Mouse (Mus musculus): ENCODE measurements around the gene Zdbf2. TPM values are rescaled to one million over a fixed set of nuclear protein-coding genes. Genes with fewer than 3 reads are reported as not detected.
A peak's percentile ranks its signal among the peaks of the same experiment; 100 is the strongest.
"Not testable (repeated sequence)": the region's sequence is repeated elsewhere in the genome, so short reads cannot be mapped to it uniquely, and the experiment has no call there.

The Zdbf2 gene
- polyA plus RNA-seq, 1 experiment from 2014 or later = 52.5 TPM

GRCm38 (mm10) chr1:63266716-63267115, 6.3 kb upstream of the Zdbf2 start:
- H3K27me3 ChIP-seq (replicated peaks) = peaks cover 54% of the 10 kb centered on the region
- H3K4me1 ChIP-seq = no peaks in the 10 kb centered on the region
- H3K36me3 ChIP-seq (replicated peaks) = no peaks in the 10 kb centered on the region
- WGBS = 31% methylated on average over 15 of the region's 15 CpGs
- H3K9me3 ChIP-seq = no peaks in the 10 kb centered on the region
- no peak for ATAC-seq (replicated peaks)
- H3K4me2 ChIP-seq = no peak overlapping the region
- no peak overlapping the region for H3K27ac ChIP-seq
- no peak overlapping the region for H3K9ac ChIP-seq
- H3K4me3 ChIP-seq = no peak overlapping the region

- Histone ChIP-seq H3K9me3 (no peaks in the 10 kb centered on the region), H3K4me2 (peak overlapping the region; percentile 56; the same call in 1 of the 2 replicates), H3K4me1 (no peaks in the 10 kb centered on the region), H3K9ac (no peak overlapping the region), H3K27me3 (replicated peaks) (peaks cover 37% of the 10 kb centered on the region), H3K36me3 (replicated peaks) (no peaks in the 10 kb centered on the region), H3K27ac (peak overlapping the region; percentile 81; the same call in 1 of the 2 replicates), H3K4me3 (peak overlapping the region; percentile 60)
- no peak for ATAC-seq (replicated peaks)
- WGBS = 23% methylated on average over 8 of the region's 8 CpGs
Measured at GRCm38 (mm10) chr1:63272125-63272675, 865 bp upstream of the Zdbf2 start.

GRCm38 (mm10) chr1:63273339-63273951, 380 bp downstream of the Zdbf2 start:
- no peaks in the 10 kb centered on the region for H3K36me3 ChIP-seq (replicated peaks)
- no peaks in the 10 kb centered on the region for H3K9me3 ChIP-seq
- peak overlapping the region; percentile 60 for H3K4me3 ChIP-seq
- H3K27ac ChIP-seq = peak overlapping the region; percentile 81
- H3K4me1 ChIP-seq = no peaks in the 10 kb centered on the region
- WGBS = under 1% methylated on average over 51 of the region's 89 CpGs
- H3K27me3 ChIP-seq (replicated peaks) = peaks cover 31% of the 10 kb centered on the region
- peak overlapping the region; percentile 67 for H3K9ac ChIP-seq
- H3K4me2 ChIP-seq = peak overlapping the region; percentile 56
- ATAC-seq (replicated peaks) = peak; percentile 52

- no peak for ATAC-seq (replicated peaks)
- Histone ChIP-seq H3K4me1 (no peaks in the 10 kb centered on the region), H3K27ac (peak overlapping the region; percentile 81), H3K27me3 (replicated peaks) (peaks cover 26% of the 10 kb centered on the region), H3K9ac (peak overlapping the region; percentile 67; the same call in 1 of the 2 replicates), H3K9me3 (no peaks in the 10 kb centered on the region), H3K36me3 (replicated peaks) (no peaks in the 10 kb centered on the region), H3K4me3 (peak overlapping the region; percentile 60), H3K4me2 (peak overlapping the region; percentile 56)
- 10% methylated on average over 19 of the region's 19 CpGs for WGBS
Measured at GRCm38 (mm10) chr1:63274046-63274730, 1.1 kb downstream of the Zdbf2 start.

GRCm38 (mm10) chr1:63278106-63278505, 5.0 kb downstream of the Zdbf2 start:
- Histone ChIP-seq H3K4me2 (no peak overlapping the region), H3K9ac (no peak overlapping the region), H3K4me1 (no peaks in the 10 kb centered on the region), H3K9me3 (no peaks in the 10 kb centered on the region), H3K4me3 (no peak overlapping the region), H3K27me3 (replicated peaks) (peaks cover 7% of the 10 kb centered on the region; the same call in 1 of the 2 replicates), H3K36me3 (replicated peaks) (no peaks in the 10 kb centered on the region), H3K27ac (no peak overlapping the region)
- ATAC-seq (replicated peaks) = 0 out of 2 replicates have a peak, but pooled peaks have one; percentile 55
- WGBS = 26% methylated on average over 5 of the region's 5 CpGs

GRCm38 (mm10) chr1:63293965-63294364, 20.9 kb downstream of the Zdbf2 start:
- H3K4me2 ChIP-seq = no peak overlapping the region
- H3K9ac ChIP-seq = no peak overlapping the region
- no peaks in the 10 kb centered on the region for H3K4me1 ChIP-seq
- no peak overlapping the region for H3K27ac ChIP-seq
- no peaks in the 10 kb centered on the region for H3K9me3 ChIP-seq
- H3K36me3 ChIP-seq (replicated peaks) = no peaks in the 10 kb centered on the region
- H3K27me3 ChIP-seq (replicated peaks) = no peaks in the 10 kb centered on the region
- no peak for ATAC-seq (replicated peaks)
- 10% methylated on average over 7 of the region's 7 CpGs for WGBS
- H3K4me3 ChIP-seq = no peak overlapping the region

GRCm38 (mm10) chr1:63309661-63310060, 36.6 kb downstream of the Zdbf2 start:
- 48% methylated on average over 18 of the region's 18 CpGs for WGBS
- peaks cover 3% of the 10 kb centered on the region; the same call in 1 of the 2 replicates for H3K4me1 ChIP-seq
- peak overlapping the region; percentile 49 for H3K4me2 ChIP-seq
- H3K4me3 ChIP-seq = peak overlapping the region; percentile 25
- H3K27me3 ChIP-seq (replicated peaks) = peaks cover 6% of the 10 kb centered on the region; the same call in 1 of the 2 replicates
- ATAC-seq (replicated peaks) = no peak
- H3K9ac ChIP-seq = no peak overlapping the region
- H3K36me3 ChIP-seq (replicated peaks) = no peaks in the 10 kb centered on the region; the same call in 1 of the 2 replicates
- no peak overlapping the region for H3K27ac ChIP-seq
- H3K9me3 ChIP-seq = no peaks in the 10 kb centered on the region

GRCm38 (mm10) chr1:63323565-63324132, 50.6 kb downstream of the Zdbf2 start:
- H3K4me3 ChIP-seq; H3K9ac ChIP-seq; H3K36me3 ChIP-seq (replicated peaks); H3K27ac ChIP-seq; H3K27me3 ChIP-seq (replicated peaks); H3K9me3 ChIP-seq; ATAC-seq (replicated peaks); H3K4me1 ChIP-seq; H3K4me2 ChIP-seq: not testable (repeated sequence)
- 64% methylated on average over 12 of the region's 12 CpGs for WGBS

Small RNAs within 50 kb of the gene (microRNA-seq; reads per million reads assigned to microRNA genes)
- gene Gm24513 = 1.5 reads per million

Other genes with a start within 250 kb of the Zdbf2 start
- 10.3 and 12.7 TPM in 2 replicates for gene Ino80d, start 158.6 kb upstream of the Zdbf2 start, polyA plus RNA-seq (2015; fragmentation: Nextera tagmentation; extraction: Ambion mirVana)
- gene Eef1b2, start 96.4 kb upstream of the Zdbf2 start, polyA plus RNA-seq (2015; fragmentation: Nextera tagmentation; extraction: Ambion mirVana) = 446 and 479 TPM in 2 replicates
- gene Ndufs1, start 96.4 kb upstream of the Zdbf2 start, polyA plus RNA-seq (2015; fragmentation: Nextera tagmentation; extraction: Ambion mirVana) = 132 and 136 TPM in 2 replicates
- gene Gpr1, start 58.7 kb upstream of the Zdbf2 start, polyA plus RNA-seq (2015; fragmentation: Nextera tagmentation; extraction: Ambion mirVana) = 0.66 and 1.2 TPM in 2 replicates
- gene Adam23, start 172.6 kb downstream of the Zdbf2 start, polyA plus RNA-seq (2015; fragmentation: Nextera tagmentation; extraction: Ambion mirVana) = 14.3 and 14.4 TPM in 2 replicates

Measured in midbrain, embryonic 15.5 days (tissue).